Comparison of ENCODE assay signal across 7 mouse cellular contexts in genomic region chr15:31224806-31225642, GRCm38 (mm10). TPM values are rescaled to one million over a fixed set of nuclear protein-coding genes. Genes with fewer than 3 reads are reported as not detected.
DNase-seq lines count a peak whose midpoint lies in the region; ATAC-seq and TF ChIP-seq lines count a peak whose summit lies in the region.

No protein-coding gene starts in this region.

- peak; percentile 47 to 52; a peak in 3 of 4 replicates for TF ChIP-seq EP300 in MEL (IDR thresholded peaks at IDR 0.05; ENCODE audit: low read depth in 1 of 2, low read length in 2 of 2)

- ATAC-seq in erythroblast, adult 5-6 weeks (replicated peaks; ENCODE audit: low FRiP score, poor library complexity, severe bottlenecking): peak; percentile 49
- no peak for ATAC-seq in intestine, embryonic 16.5 days
- ATAC-seq in lung, embryonic 16.5 days (ENCODE audit: low read depth): no peak

- peak overlapping the region; percentile 56 for H3K27ac ChIP-seq in MEL (ENCODE audit: control insufficient read depth, low read depth, low read length)
- H3K27ac ChIP-seq in intestine, embryonic 16.5 days (ENCODE audit: low read length): peak overlapping the region; percentile 86
- peak overlapping the region; percentile 76 for H3K27ac ChIP-seq in lung, embryonic 16.5 days (ENCODE audit: low read length)
- H3K27ac ChIP-seq in small intestine, adult 2 months (ENCODE audit: insufficient read depth, low read depth, low read length): peak overlapping the region; percentile 73

- peaks cover 3% of the 10 kb centered on the region; the same call in 1 of the 2 replicates for H3K79me2 ChIP-seq in MEL (ENCODE audit: control insufficient read depth, insufficient read depth, low read length, poor library complexity)

- no peaks in the 10 kb centered on the region for H3K9me3 ChIP-seq in MEL (replicated peaks; ENCODE audit: insufficient read depth, low read length)
- no peaks in the 10 kb centered on the region for H3K9me3 ChIP-seq in intestine, embryonic 16.5 days (ENCODE audit: control insufficient read depth, low read length)
- no peaks in the 10 kb centered on the region for H3K9me3 ChIP-seq in lung, embryonic 16.5 days (ENCODE audit: control insufficient read depth, low read length)

- H3K4me3 ChIP-seq in MEL (ENCODE audit: control insufficient read depth in 1 of 2, insufficient read depth in 1 of 2, low read depth in 2 of 2, low read length in 2 of 2): peak overlapping the region; percentile 85 to 87
- peak overlapping the region; percentile 94 for H3K4me3 ChIP-seq in intestine, embryonic 16.5 days (ENCODE audit: low read length)
- peak overlapping the region; percentile 70 for H3K4me3 ChIP-seq in lung, embryonic 16.5 days (ENCODE audit: low read length)
- H3K4me3 ChIP-seq in small intestine, adult 2 months (ENCODE audit: low read depth, low read length): peak overlapping the region; percentile 85

- TF ChIP-seq RAD21 in MEL (IDR thresholded peaks at IDR 0.05; ENCODE audit: low read depth, low read length): no peak; the same call in 1 of the 2 replicates

- no peaks in the 10 kb centered on the region for H3K27me3 ChIP-seq in MEL (ENCODE audit: control insufficient read depth in 1 of 2, insufficient read depth in 2 of 2, low read length in 2 of 2)
- no peaks in the 10 kb centered on the region for H3K27me3 ChIP-seq in intestine, embryonic 16.5 days (replicated peaks; ENCODE audit: control insufficient read depth, insufficient read depth, low read length)
- H3K27me3 ChIP-seq in lung, embryonic 16.5 days (ENCODE audit: control insufficient read depth, insufficient read depth, low read depth, low read length): no peaks in the 10 kb centered on the region
- H3K27me3 ChIP-seq in small intestine, adult 2 months (ENCODE audit: control insufficient read depth, insufficient read depth, low read length): no peaks in the 10 kb centered on the region

- H3K9ac ChIP-seq in MEL (ENCODE audit: control insufficient read depth, low read depth, low read length, poor library complexity, severe bottlenecking): peak overlapping the region; percentile 88
- peak overlapping the region; percentile 99 for H3K9ac ChIP-seq in intestine, embryonic 16.5 days (ENCODE audit: low read depth, low read length)
- peak overlapping the region; percentile 86 for H3K9ac ChIP-seq in lung, embryonic 16.5 days (ENCODE audit: low read length)

- TF ChIP-seq POLR2A in MEL (IDR thresholded peaks at IDR 0.05; ENCODE audit: control insufficient read depth in 1 of 2, insufficient read depth in 1 of 2, low read depth in 1 of 2, low read length in 2 of 2, poor library complexity in 1 of 2): no peak
- TF ChIP-seq POLR2A in small intestine, adult 2 months (IDR thresholded peaks at IDR 0.05; ENCODE audit: low read depth, low read length): no peak

- peaks cover 0 to 15% of the 10 kb centered on the region in 2 experiments; a peak in 2 of 4 replicates for H3K4me1 ChIP-seq in MEL (ENCODE audit: control insufficient read depth in 1 of 2, insufficient read depth in 2 of 2, low read length in 2 of 2)
- H3K4me1 ChIP-seq in intestine, embryonic 16.5 days (ENCODE audit: control insufficient read depth, insufficient read depth, low read length): peaks cover 7% of the 10 kb centered on the region
- peaks cover 6% of the 10 kb centered on the region for H3K4me1 ChIP-seq in lung, embryonic 16.5 days (replicated peaks; ENCODE audit: control insufficient read depth, insufficient read depth, low read length)
- 0 out of 2 replicates have a peak, but pooled peaks cover 2% of the 10 kb centered on the region for H3K4me1 ChIP-seq in small intestine, adult 2 months (ENCODE audit: control insufficient read depth, insufficient read depth, insufficient read length, low read length)

- DNase-seq in CD4-positive helper T cell, adult 2 months (ENCODE audit: low read depth, low spot score): peak; percentile 37
- DNase-seq in MEL (ENCODE audit: low read depth, low spot score): peak; percentile 75
- no peak for DNase-seq in c-Kit-positive CD71-positive TER-119-positive erythroid progenitor cells, embryonic 14.5 days (ENCODE audit: low spot score)

- peak overlapping the region; percentile 75 for H3K4me2 ChIP-seq in intestine, embryonic 16.5 days (ENCODE audit: low read depth, low read length)
- peak overlapping the region; percentile 58 for H3K4me2 ChIP-seq in lung, embryonic 16.5 days (ENCODE audit: low read depth, low read length)

- TF ChIP-seq CTCF in MEL (IDR thresholded peaks at IDR 0.05 in 2 of 3, conservative IDR thresholded peaks at IDR 0.05 in 1 of 3; ENCODE audit: control insufficient read depth in 1 of 3, insufficient read depth in 1 of 3, low read depth in 2 of 3, low read length in 3 of 3, poor library complexity in 1 of 3, severe bottlenecking in 1 of 3): no peak
- no peak for TF ChIP-seq CTCF in small intestine, adult 2 months (IDR thresholded peaks at IDR 0.05; ENCODE audit: extremely low read depth, insufficient read length, insufficient replicate concordance, low read depth, low read length)

- 25% methylated on average over 13 of the region's 13 CpGs for WGBS in intestine, embryonic 16.5 days
- WGBS in lung, embryonic 16.5 days: 24% methylated on average over 13 of the region's 13 CpGs
- 22% methylated on average over 13 of the region's 13 CpGs for WGBS in small intestine, adult 2 months

- H3K36me3 ChIP-seq in MEL (ENCODE audit: control insufficient read depth in 1 of 2, insufficient read depth in 2 of 2, low read length in 2 of 2): peaks cover 0 to 11% of the 10 kb centered on the region in 2 experiments; a peak in 2 of 4 replicates
- H3K36me3 ChIP-seq in intestine, embryonic 16.5 days (ENCODE audit: control insufficient read depth, insufficient read depth, low read length): no peaks in the 10 kb centered on the region
- H3K36me3 ChIP-seq in lung, embryonic 16.5 days (ENCODE audit: control insufficient read depth, insufficient read depth, low read length): no peaks in the 10 kb centered on the region
- H3K36me3 ChIP-seq in small intestine, adult 2 months (ENCODE audit: control insufficient read depth, insufficient read depth, low read length): no peaks in the 10 kb centered on the region

TF ChIP-seq in MEL, 35 proteins besides CTCF, POLR2A, EP300 and RAD21 (continues in another document):
- TF ChIP-seq HCFC1 (IDR thresholded peaks at IDR 0.05; ENCODE audit: low read depth, low read length) (no peak), JUND (IDR thresholded peaks at IDR 0.05; ENCODE audit: low read depth, low read length) (no peak), ELF1 (IDR thresholded peaks at IDR 0.05; ENCODE audit: low read depth, low read length) (peak; percentile 60), POLR2AphosphoS5 (IDR thresholded peaks at IDR 0.05; ENCODE audit: borderline replicate concordance, low read depth, low read length) (no peak), UBTF (IDR thresholded peaks at IDR 0.05; ENCODE audit: borderline replicate concordance, insufficient read depth, low read depth, low read length) (no peak), CHD1 (IDR thresholded peaks at IDR 0.05; ENCODE audit: low read depth, low read length) (0 out of 2 replicates have a peak, but pooled peaks have one; percentile 39), NELFE (IDR thresholded peaks at IDR 0.05; ENCODE audit: low read depth, low read length) (no peak; the same call in none of the 2 replicates), SIN3A (IDR thresholded peaks at IDR 0.05; ENCODE audit: low read length) (peak; percentile 81), RCOR1 (IDR thresholded peaks at IDR 0.05; ENCODE audit: low read depth, low read length) (no peak), GATA1 (IDR thresholded peaks at IDR 0.05; ENCODE audit: low read depth, low read length) (0 out of 2 replicates have a peak, but pooled peaks have one; percentile 21), MAFK (IDR thresholded peaks at IDR 0.05; ENCODE audit: borderline replicate concordance, low read depth, low read length) (no peak), ZKSCAN1 (IDR thresholded peaks at IDR 0.05; ENCODE audit: low read depth, low read length) (no peak; the same call in 1 of the 2 replicates), CHD2 (IDR thresholded peaks at IDR 0.05; ENCODE audit: low read length) (no peak), MAX (IDR thresholded peaks at IDR 0.05; ENCODE audit: low read length) (no peak), MYC (IDR thresholded peaks at IDR 0.05; ENCODE audit: low read depth, low read length) (0 out of 2 replicates have a peak, but pooled peaks have one; percentile 19), TBP (IDR thresholded peaks at IDR 0.05; ENCODE audit: low read depth, low read length) (no peak), ZNF384 (IDR thresholded peaks at IDR 0.05; ENCODE audit: low read depth, low read length) (peak; percentile 74), KAT2A (conservative IDR thresholded peaks at IDR 0.05; ENCODE audit: low read depth, low read length) (no peak), USF1 (IDR thresholded peaks at IDR 0.05; ENCODE audit: low read depth, low read length) (no peak), ZMIZ1 (IDR thresholded peaks at IDR 0.05; ENCODE audit: low read depth, low read length) (no peak), MEF2A (IDR thresholded peaks at IDR 0.05; ENCODE audit: extremely low read depth, insufficient replicate concordance, low read depth, low read length, poor library complexity, severe bottlenecking) (no peak), MXI1 (IDR thresholded peaks at IDR 0.05; ENCODE audit: low read depth, low read length) (no peak; the same call in 1 of the 2 replicates), USF2 (IDR thresholded peaks at IDR 0.05; ENCODE audit: borderline replicate concordance in 1 of 2, insufficient read depth in 1 of 2, low read depth in 1 of 2, low read length in 2 of 2) (no peak), MYB (IDR thresholded peaks at IDR 0.05; ENCODE audit: low read depth, low read length) (peak; percentile 21; the same call in 1 of the 2 replicates), ETS1 (IDR thresholded peaks at IDR 0.05; ENCODE audit: low read depth, low read length) (peak; percentile 61), TCF12 (IDR thresholded peaks at IDR 0.05; ENCODE audit: low read depth, low read length) (0 out of 2 replicates have a peak, but pooled peaks have one; percentile 18), MAZ (IDR thresholded peaks at IDR 0.05; ENCODE audit: low read depth, low read length) (no peak)

RNA-seq across cellular contexts. Expression of gene Dap, which starts 0.9 kb away (rescaled TPM):
- total RNA-seq in MEL (2012; rRNA removed): 17.8 and 18.0 TPM in 2 replicates
- 10 to 100 TPM in 1 of 2 experiments, not detected in 1; 72.6 TPM for polyA plus RNA-seq in MEL (2012; ENCODE audit: insufficient read depth in 1 of 2, insufficient read length in 2 of 2, low read depth in 1 of 2, low replicate concordance in 2 of 2, missing spikeins in 1 of 2)
- 24.0 and 34.2 TPM in 2 replicates for total RNA-seq in erythroblast, adult 5-6 weeks (2015; ENCODE audit: low replicate concordance)
- 11.8 and 15.6 TPM in 2 replicates for total RNA-seq in erythroblast, adult 5-6 weeks (2017; ENCODE audit: low replicate concordance)
- 80.5 and 86.7 TPM in 2 replicates for polyA plus RNA-seq in intestine, embryonic 16.5 days (2015; fragmentation: Nextera tagmentation; extraction: Ambion mirVana)
- polyA plus RNA-seq in lung, embryonic 16.5 days (2015; fragmentation: Nextera tagmentation; extraction: Ambion mirVana): 83.5 and 93.4 TPM in 2 replicates
- 87.8 and 145 TPM in 2 replicates for polyA plus RNA-seq in small intestine, adult 2 months (2012; rRNA removed)
